Mouse (Mus musculus) olfactory bulb, adult 2 months (tissue): ENCODE data around the gene Nod1. TPM values are rescaled to one million over a fixed set of nuclear protein-coding genes. Genes with fewer than 3 reads are reported as not detected.

Experiments
- H3K27ac ChIP-seq: fragments of 200-500 bp; 2 replicates; pipeline ENCODE4 v1.5.1; 2012; ENCODE audit warnings: low read depth, low read length; ENCODE audit not compliant: insufficient read depth
- H3K4me1 ChIP-seq: fragments of 200-500 bp; 2 replicates; pipeline ENCODE4 v1.6.1; 2012; ENCODE audit warnings: low read length; ENCODE audit not compliant: control insufficient read depth, insufficient read depth
- H3K4me3 ChIP-seq: fragments of 200-500 bp; 2 replicates; pipeline ENCODE4 v1.5.1; 2012; ENCODE audit warnings: mild to moderate bottlenecking, low read depth, low read length, moderate library complexity; ENCODE audit not compliant: insufficient read depth
- CTCF ChIP-seq: fragments of 200-500 bp; IDR thresholded peaks from 2 replicates; pipeline ENCODE4 v1.5.1; 2012; ENCODE audit warnings: low read depth, mild to moderate bottlenecking, low read length, moderate library complexity; ENCODE audit not compliant: insufficient read depth
- POLR2A ChIP-seq: fragments of 200-500 bp; IDR thresholded peaks from 2 replicates; pipeline ENCODE4 v1.6.1; 2012; ENCODE audit warnings: mild to moderate bottlenecking, low read depth, low read length, moderate library complexity; ENCODE audit not compliant: insufficient read depth
- WGBS: fragments of 180-500 bp; shearing (Covaris S2); methylation state at CpG from one replicate; pipeline ENCODE4 v1.1.7; 2018; 5-methylcytosine and 5-hydroxymethylcytosine counted together
- polyA plus RNA-seq: library from polyadenylated mRNA; stranded (reverse); fragments of >200 nt; gene quantifications from 2 replicates; pipeline ENCODE4 v1.2.4, GENCODE M21; 2012; ENCODE audit warnings: low replicate concordance; ENCODE audit not compliant: missing spikeins, insufficient read depth, insufficient read length

Nod1 gene
- not detected in 2 replicates for polyA plus RNA-seq

DNA sequence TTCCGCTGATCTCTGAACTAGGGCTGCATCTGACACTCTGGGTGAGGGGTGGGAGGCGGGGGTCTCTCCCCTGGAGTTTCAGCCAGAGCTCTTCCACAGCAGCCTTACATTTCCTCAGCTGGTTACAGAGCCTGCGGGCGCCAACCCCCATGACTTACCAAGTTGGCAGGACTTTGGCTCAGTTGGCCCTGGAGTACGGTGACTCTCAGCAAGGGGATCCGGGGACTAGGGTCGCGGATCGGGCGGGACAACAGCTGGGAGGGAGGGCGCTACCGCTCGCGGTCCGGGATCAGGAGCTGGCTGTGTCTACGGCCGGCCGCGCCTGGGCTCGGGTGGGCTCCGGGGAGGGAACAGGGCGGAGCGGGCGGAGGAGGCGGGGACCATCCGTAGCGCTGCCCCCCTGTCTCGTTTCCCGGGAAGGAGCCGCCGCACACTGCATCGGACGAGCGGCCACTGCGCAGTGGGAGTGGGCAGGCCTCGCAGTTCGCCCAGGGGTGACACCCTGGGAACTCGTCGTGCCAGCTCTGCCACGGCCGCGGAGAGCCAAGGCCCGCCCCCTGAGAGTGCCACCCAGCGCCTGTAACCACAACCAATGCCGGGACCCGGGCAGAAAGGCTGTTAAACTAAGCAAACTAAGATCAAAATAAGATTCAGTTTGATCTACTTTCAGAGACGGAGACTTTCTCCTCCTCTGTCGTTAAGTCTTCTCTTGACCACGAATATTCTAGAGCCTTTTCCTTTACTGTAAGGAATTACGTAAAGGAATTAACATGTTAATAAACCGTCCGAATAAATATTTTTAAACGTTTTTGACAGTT lies at the start of gene Nod1:
Gene Nod1, minus strand, starts transcription at position 502 of the 818 bp plus-strand sequence.
- TF ChIP-seq CTCF: no peak
- TF ChIP-seq POLR2A: 0 out of 2 replicates have a peak, but pooled peaks have one; percentile 13
- Histone ChIP-seq H3K4me1 (peaks cover 14% of the 10 kb centered on the region), H3K4me3 (peak within 1 kb of the TSS; percentile 84), H3K27ac (peak within 1 kb of the TSS; percentile 26; the same call in 1 of the 2 replicates)
- 2% methylated on average over 53 of the region's 53 CpGs for WGBS

DNA sequence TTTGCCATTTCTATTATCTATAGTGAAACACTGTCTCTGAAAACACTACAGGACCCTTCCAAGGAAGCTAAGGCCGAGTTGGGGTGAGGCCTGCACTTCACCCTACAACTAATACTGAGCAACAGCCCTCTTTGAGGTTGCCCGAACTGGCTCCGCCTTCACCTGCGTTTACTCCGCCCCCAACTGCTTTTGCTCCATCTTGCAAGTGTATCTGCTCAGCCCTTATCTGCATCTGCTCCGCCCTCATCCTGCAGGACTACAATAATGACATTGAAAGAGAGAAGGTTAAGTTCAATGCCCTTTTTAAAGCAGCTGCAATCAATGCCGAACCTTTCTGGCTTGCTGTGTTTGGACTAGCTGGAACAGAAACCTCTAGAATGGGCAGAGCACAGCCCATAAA lies 49.4 kb upstream of the Nod1 start:
- Histone ChIP-seq H3K4me1 (no peaks in the 10 kb centered on the region), H3K4me3 (no peak overlapping the region), H3K27ac (no peak overlapping the region)
- WGBS: 89% methylated on average over 7 of the region's 7 CpGs
- TF ChIP-seq POLR2A (no peak), CTCF (no peak)

DNA sequence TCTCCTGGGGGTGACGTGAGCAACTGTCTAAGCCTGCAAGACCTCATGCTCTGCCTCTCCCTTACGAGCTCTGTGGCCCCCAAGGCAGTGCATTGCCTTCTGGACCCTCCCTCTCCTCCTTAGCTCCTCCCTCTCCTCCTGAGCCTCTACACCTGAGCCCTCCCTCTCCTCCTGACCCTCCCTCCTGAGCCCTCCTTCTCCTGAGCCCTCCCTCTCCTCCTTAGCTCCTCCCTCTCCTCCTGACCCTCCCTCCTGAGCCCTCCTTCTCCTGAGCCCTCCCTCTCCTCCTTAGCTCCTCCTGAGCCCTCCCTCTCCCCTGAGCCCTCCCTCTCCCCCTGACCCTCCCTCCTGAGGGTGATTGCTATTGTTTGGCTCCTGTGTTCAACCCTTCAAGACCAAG lies 46.0 kb upstream of the Nod1 start:
- WGBS: 90% methylated on average over 2 of the region's 2 CpGs
- no peak for TF ChIP-seq CTCF
- TF ChIP-seq POLR2A: no peak

DNA sequence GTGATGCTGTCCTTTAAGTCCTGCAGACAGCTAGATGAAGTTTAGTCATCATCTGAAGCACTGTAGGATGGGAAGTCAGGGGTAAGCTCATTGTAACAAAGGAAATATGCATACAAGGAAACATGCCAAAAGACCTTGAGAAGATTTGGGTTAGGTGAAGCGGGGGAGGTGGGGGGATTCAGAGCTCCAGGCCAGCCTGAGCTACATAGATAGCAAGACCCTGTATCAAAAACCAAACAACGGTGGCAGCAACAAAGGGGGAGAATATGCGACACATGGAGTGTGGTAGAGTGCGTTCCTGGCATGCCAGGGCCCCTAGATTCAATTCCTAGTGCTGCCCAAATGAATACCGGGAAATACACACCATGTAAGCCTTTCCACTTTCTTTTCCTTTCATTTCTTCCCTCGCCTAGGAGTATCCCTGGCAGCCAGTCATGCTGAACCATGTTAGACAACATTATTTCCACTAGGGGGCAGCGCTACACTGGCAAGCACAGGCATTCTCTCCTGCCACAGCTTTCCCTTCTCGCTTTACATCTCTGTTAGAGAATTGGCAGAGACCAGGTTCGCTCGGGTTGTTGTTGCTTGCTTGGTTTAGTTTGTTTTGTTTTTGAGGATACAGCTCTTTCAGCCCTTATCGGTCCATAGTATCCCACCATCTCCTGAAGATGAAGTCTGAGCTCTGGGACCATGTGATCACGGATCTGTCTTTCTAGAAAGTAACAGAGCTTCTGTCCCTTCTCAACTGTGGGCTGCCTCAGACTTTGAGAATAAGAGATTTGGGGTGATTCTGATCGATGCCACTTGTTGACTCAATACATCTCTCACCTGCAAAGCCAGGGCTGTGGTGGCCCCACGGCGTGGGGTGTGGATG lies 44.5 kb upstream of the Nod1 start:
- TF ChIP-seq CTCF: no peak; the same call in 1 of the 2 replicates
- TF ChIP-seq POLR2A: no peak
- no peaks in the 10 kb centered on the region for H3K4me1 ChIP-seq
- 28% methylated on average over 15 of the region's 15 CpGs for WGBS
- H3K27ac ChIP-seq: no peak overlapping the region
- no peak overlapping the region for H3K4me3 ChIP-seq

More for the DNA sequence above, 46.0 kb upstream of the Nod1 start:
- H3K4me3 ChIP-seq: no peak overlapping the region
- H3K27ac ChIP-seq: no peak overlapping the region
- H3K4me1 ChIP-seq: no peaks in the 10 kb centered on the region

DNA sequence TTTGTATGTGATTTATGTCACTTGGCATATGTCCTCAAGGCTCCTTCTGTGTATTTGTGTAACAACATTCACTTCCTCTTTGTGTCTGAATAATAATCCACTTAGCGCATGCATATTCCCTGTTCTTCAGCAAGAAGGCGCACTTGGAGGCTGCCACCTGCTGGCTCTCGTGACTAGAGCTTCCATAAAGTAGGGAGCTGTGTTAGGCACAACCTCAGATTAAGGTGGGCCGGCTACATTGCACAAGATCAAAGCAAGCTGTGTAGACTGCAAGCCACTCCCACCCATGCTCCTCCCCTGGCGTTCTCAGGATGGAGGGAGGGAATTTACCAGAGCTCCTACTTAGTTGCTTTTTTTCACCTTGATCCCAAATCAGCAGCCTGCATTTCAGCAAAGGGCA lies 43.8 kb upstream of the Nod1 start:
- Histone ChIP-seq H3K4me1 (no peaks in the 10 kb centered on the region), H3K27ac (no peak overlapping the region), H3K4me3 (no peak overlapping the region)
- 10% methylated on average over 5 of the region's 5 CpGs for WGBS
- TF ChIP-seq POLR2A (no peak), CTCF (0 out of 2 replicates have a peak, but pooled peaks have one; percentile 4)

DNA sequence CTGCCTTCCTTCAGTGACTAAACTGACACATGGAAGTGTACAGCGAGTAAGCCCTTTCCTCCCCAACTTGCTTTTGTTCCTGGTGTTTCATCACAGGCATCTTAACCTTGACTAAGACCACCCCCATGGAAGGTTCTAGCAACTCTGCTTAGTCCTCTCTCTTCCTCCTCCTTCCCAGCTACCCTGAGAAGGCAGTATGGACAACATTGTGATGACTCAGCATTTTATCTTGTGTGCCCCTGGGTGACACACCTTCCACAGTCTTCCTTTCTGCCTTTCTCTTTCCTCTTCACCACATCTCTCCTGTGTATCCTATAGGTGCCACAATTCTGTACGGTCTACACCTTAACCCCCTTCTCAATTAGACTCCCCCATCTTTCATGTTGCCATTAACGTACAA lies 41.8 kb upstream of the Nod1 start:
- Histone ChIP-seq H3K27ac (no peak overlapping the region), H3K4me3 (no peak overlapping the region), H3K4me1 (peaks cover 4% of the 10 kb centered on the region)
- WGBS: 95% methylated on average over 3 of the region's 3 CpGs
- no peak for TF ChIP-seq POLR2A
- no peak for TF ChIP-seq CTCF

DNA sequence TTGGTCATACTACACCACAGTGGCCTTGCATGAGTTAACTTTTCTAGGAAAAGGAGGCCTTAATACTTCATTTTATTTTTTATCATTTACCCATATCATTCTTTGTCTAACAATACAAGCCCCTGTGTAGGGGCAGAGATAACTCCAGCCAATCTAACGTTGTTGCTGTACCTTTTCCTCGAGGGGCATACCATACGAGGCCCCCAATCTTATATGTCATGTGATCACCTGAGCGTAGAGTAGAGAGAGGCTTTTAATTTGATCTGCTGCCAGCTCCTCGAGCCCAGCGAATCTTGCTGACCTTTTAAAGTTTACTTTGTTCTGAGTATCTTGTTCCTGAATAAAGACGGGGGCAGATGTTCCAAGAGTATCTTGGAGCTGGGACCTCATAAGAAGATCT lies 40.1 kb upstream of the Nod1 start:
- Histone ChIP-seq H3K4me3 (no peak overlapping the region), H3K27ac (no peak overlapping the region), H3K4me1 (peaks cover 4% of the 10 kb centered on the region)
- TF ChIP-seq CTCF (no peak), POLR2A (no peak)
- 90% methylated on average over 7 of the region's 7 CpGs for WGBS

DNA sequence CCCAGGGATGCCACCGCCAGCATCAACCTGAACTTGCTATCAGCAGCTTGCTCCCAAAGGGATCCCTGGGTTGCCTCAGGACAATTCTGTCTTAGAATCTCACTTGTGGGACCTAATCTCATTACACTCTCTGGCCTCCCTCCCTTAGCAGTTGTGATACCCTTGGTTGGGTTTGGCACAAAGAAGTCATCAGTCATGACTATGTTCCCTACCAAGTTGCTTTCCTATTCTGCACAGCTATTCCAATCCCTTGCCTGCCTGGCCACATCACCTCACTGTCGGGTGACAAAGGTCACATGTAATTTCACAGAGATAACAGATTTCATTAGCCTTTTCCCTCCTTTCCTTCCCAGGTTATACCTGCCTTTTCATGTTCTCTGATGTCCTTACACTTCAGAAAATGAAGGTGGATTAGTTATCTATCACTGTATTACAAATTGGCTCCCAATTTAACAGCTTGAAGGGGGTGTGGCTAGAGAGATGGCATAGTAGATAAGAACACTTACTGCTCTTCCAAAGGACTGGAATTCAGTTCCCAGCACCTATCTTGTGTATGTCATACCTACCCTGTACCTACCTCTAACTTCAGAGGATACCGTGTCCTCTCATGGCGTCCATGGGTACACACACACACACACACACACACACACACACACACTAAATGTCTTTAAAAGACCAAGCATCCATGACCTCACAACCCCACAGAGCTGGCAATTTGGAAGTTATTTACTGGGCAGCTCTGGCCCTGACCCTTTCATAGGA lies 38.1 kb upstream of the Nod1 start:
- WGBS: 82% methylated on average over 3 of the region's 4 CpGs
- TF ChIP-seq POLR2A: no peak
- TF ChIP-seq CTCF: no peak
- peaks cover 4% of the 10 kb centered on the region for H3K4me1 ChIP-seq
- H3K27ac ChIP-seq: no peak overlapping the region
- H3K4me3 ChIP-seq: no peak overlapping the region
